Mouse (Mus musculus) frontal cortex, postnatal 36 days (tissue): ENCODE measurements at regions not wholly inside any gene's neighbourhood (a gene's known extent, or its start where the extent isn't known, plus 50 kb on each side); places are given as distances from the start of the nearest gene placed in this dataset.

Experiments used
- DNase-seq, 2 experiments: peaks; one replicate each; pipeline ENCODE4 v3.0.0; 2022; ENCODE audit warnings: low spot score in 2 of 2

- peak; percentile 58 to 82 for DNase-seq
Measured at GRCm38 (mm10) chr11:84760622-84761196, 58.6 kb downstream of the Mrm1 start.

GRCm38 (mm10) chr11:84759478-84759986, 59.8 kb downstream of the Mrm1 start:
- peak; percentile 70 to 78 for DNase-seq

GRCm38 (mm10) chr11:84752007-84752406, 67.3 kb downstream of the Mrm1 start:
- DNase-seq = no peak

GRCm38 (mm10) chr11:84749490-84750349, 69.6 kb downstream of the Mrm1 start:
- no peak for DNase-seq

GRCm38 (mm10) chr11:84738769-84739589, 80.3 kb downstream of the Mrm1 start:
- DNase-seq = no peak

- no peak for DNase-seq
Measured at GRCm38 (mm10) chr11:84738128-84738527, 81.2 kb downstream of the Mrm1 start.

- no peak for DNase-seq
Measured at GRCm38 (mm10) chr11:84731890-84732289, 87.4 kb downstream of the Mrm1 start.

GRCm38 (mm10) chr11:84730218-84730617, 89.1 kb downstream of the Mrm1 start:
- DNase-seq = no peak

GRCm38 (mm10) chr11:84729189-84729588, 90.1 kb downstream of the Mrm1 start:
- no peak for DNase-seq

- DNase-seq = no peak
Measured at GRCm38 (mm10) chr11:84725936-84726613, 93.2 kb downstream of the Mrm1 start.

- no peak for DNase-seq
Measured at GRCm38 (mm10) chr11:84725177-84725792, 94.0 kb downstream of the Mrm1 start.

GRCm38 (mm10) chr11:84724080-84724479, 95.2 kb downstream of the Mrm1 start:
- DNase-seq = peak; percentile 21 to 45

- DNase-seq = no peak
Measured at GRCm38 (mm10) chr11:84722658-84723201, 96.6 kb downstream of the Mrm1 start.

- no peak for DNase-seq
Measured at GRCm38 (mm10) chr11:84721979-84722378, 97.3 kb downstream of the Mrm1 start.

- no peak for DNase-seq
Measured at GRCm38 (mm10) chr11:84721150-84721549, 98.2 kb downstream of the Mrm1 start.

- DNase-seq = no peak
Measured at GRCm38 (mm10) chr11:84719781-84720180, 99.5 kb downstream of the Mrm1 start.

- no peak for DNase-seq
Measured at GRCm38 (mm10) chr11:84712731-84713130, 106.6 kb downstream of the Mrm1 start.

- no peak for DNase-seq
Measured at GRCm38 (mm10) chr11:84711886-84712285, 107.4 kb downstream of the Mrm1 start.

- DNase-seq = no peak
Measured at GRCm38 (mm10) chr11:84708222-84708730, 111.0 kb downstream of the Mrm1 start.

- DNase-seq = no peak
Measured at GRCm38 (mm10) chr11:84707772-84708171, 111.5 kb downstream of the Mrm1 start.

- no peak for DNase-seq
Measured at GRCm38 (mm10) chr11:84706692-84707091, 112.6 kb downstream of the Mrm1 start.
